Mouse (Mus musculus): ENCODE measurements around the gene Coro2b.

DNA sequence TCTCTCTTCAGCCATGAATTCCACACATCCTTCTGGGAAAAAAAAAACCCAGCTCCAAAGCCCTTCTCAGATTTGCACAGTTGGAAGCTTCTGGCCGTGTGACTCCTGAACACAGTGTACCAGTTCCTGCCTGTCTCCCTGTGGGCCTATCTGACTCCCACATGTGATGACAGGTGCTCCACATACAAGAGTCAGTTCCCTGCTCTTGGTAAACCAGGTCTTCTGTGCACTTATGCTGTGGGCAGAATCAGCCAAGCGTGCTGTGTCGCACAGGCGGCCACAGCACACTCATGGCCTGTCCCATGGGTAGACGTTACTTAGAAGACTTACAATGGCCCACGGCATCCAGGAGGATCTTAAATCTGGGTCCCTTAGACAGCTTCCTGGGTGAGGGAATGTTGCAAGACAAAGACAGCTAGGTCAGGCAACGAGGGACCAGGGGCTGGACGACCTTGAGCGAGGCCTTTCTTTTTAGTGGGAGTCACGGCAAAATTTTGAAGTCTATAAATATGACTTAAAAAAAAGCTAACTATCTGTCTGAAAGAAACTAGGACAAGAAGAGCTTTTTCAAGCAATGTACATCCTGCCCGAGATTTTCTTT lies 30.3 kb downstream of the Coro2b start:
- no peak for TF ChIP-seq CTCF (IDR thresholded peaks at IDR 0.05; ENCODE audit: insufficient read depth, low read depth, low read length)
- no peak for TF ChIP-seq POLR2A (IDR thresholded peaks at IDR 0.05; ENCODE audit: insufficient read depth, low read depth, low read length)

Measured in olfactory bulb, adult 2 months (tissue).